Mouse (Mus musculus): ENCODE results near the gene Apol9a. TPM values are rescaled to one million over a fixed set of nuclear protein-coding genes. Genes with fewer than 3 reads are reported as not detected.

The Apol9a gene
- polyA plus RNA-seq (2015; fragmentation: Nextera tagmentation; extraction: Ambion mirVana) = 0.22 TPM in 1 of 2 replicates, not detected in the other

DNA sequence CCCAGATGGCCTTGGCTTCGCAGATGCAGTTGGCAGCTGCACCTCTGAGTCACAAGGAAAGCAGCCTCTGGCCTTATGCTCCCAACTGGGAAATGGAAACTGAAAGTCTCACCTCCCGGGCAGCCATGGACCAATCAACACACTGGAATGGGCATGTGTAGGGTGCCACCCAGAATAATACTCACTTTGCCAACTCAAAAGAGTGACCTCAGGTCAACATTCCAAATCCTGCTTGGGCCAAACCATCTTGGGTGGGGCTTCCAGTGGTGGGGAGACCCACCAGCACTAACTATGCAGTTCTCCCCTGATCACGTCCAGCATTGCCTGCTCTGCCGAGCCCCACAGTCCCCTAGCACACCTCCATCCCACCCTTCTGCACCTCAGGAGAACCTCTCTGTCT is at the start of gene Apol9a:
Apol9a (minus strand) TSS at position 101 of the 400 bp plus-strand sequence.

DNA sequence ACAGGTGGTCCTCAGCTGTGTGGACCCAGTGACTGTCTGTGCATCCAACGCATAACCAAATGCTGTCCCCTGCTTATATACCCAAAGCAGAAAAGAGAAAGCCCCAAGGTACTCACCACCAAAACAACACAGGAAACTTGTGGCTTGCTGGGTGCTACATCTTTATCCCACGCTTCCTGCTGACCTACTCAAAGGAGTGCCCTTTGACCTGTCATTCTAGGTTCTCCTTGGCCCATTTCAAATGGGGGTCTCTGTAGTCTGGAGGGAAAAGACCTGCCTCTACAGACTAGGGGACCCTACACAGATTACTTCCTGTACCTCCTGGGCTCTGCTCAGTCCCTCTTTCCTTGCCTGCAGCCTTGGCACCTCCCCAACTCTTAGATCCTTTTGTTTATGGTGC is 36.5 kb upstream of the Apol9a start, which contains the start of gene Apol7b:
Apol7b (minus strand) TSS at position 101 of the 400 bp plus-strand sequence.

DNA sequence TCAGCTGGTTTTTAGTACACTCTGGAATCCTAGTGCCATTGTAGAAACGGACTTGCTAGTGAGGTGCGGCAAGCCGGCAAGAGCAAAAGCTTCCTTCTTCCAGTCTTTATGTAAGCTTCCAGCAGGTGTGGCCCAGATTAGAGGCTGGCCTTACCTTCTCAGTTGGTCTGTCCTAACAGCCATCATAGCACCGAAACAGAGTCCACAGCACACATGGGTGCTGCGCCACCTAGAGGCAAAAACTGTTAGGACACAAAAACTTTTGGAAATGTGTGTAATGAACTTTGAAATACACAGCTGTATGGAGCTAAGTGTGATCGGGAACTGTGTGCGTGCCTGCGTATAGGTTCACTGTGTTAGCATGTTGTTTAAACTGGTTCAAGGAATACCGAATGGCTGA is 11.9 kb downstream of the Apol9a start, which contains the start of gene Apol7a:
Apol7a (minus strand) TSS at position 84 of the 400 bp plus-strand sequence.

Other genes with a start within 250 kb of the Apol9a start
- gene Rbfox2, start 104.1 kb downstream of the Apol9a start, polyA plus RNA-seq (2015; fragmentation: Nextera tagmentation; extraction: Ambion mirVana) = 70.8 and 82.2 TPM in 2 replicates
- not detected in 2 replicates for gene Apol7a, start 12.0 kb downstream of the Apol9a start, polyA plus RNA-seq (2015; fragmentation: Nextera tagmentation; extraction: Ambion mirVana)
- not detected in 2 replicates for gene Apol7b, start 36.4 kb upstream of the Apol9a start, polyA plus RNA-seq (2015; fragmentation: Nextera tagmentation; extraction: Ambion mirVana)
- gene Apol10a, start 65.9 kb upstream of the Apol9a start, polyA plus RNA-seq (2015; fragmentation: Nextera tagmentation; extraction: Ambion mirVana) = not detected in 2 replicates
- gene Apol11a, start 97.1 kb upstream of the Apol9a start, polyA plus RNA-seq (2015; fragmentation: Nextera tagmentation; extraction: Ambion mirVana) = not detected in 2 replicates
- gene Apol7c, start 122.2 kb upstream of the Apol9a start, polyA plus RNA-seq (2015; fragmentation: Nextera tagmentation; extraction: Ambion mirVana) = 0.06 and 0.15 TPM in 2 replicates
- gene 1700025B11Rik, start 150.8 kb upstream of the Apol9a start, polyA plus RNA-seq (2015; fragmentation: Nextera tagmentation; extraction: Ambion mirVana) = not detected in 2 replicates
- 0.12 and 0.15 TPM in 2 replicates for gene Apol10b, start 185.0 kb upstream of the Apol9a start, polyA plus RNA-seq (2015; fragmentation: Nextera tagmentation; extraction: Ambion mirVana)
- not detected in 2 replicates for gene Gm36245, start 188.1 kb upstream of the Apol9a start, polyA plus RNA-seq (2015; fragmentation: Nextera tagmentation; extraction: Ambion mirVana)
- gene Apol11b, start 232.2 kb upstream of the Apol9a start, polyA plus RNA-seq (2015; fragmentation: Nextera tagmentation; extraction: Ambion mirVana) = not detected in 2 replicates